Mouse (Mus musculus): ENCODE data around the gene Krt42.

DNA sequence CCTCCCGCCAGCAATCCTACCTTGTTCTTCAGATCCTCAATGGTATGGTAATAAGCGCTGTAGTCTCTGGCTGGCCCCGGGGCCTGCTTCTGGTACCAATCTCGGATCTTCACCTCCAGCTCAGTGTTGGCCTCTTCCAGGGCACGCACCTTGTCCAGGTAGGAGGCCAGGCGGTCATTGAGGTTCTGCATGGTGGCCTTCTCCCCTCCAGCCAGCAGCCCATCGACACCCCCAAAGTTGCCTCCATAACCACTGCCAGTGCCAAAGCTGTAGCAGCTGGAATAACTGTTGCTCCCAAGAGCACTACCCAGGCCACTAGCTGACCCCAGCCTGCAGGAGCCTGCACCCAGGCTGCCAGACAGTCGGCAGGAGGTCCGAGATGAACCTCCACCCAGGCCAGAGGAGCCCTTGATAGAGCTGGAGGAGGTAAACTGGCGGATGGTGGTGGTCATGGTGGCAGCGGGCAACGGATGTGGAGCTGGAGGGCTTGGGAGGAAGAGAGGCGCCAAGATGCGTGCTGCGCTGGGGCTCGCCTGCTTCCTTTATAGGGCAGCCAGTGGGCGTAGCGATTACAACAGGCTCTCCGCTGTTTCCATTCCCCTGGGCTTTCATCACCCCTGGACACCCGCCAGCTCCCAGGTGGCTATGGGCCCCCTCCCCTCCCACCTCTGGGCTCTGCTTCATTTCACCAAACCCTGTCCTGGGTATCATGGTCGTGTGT, 9.0 kb downstream of the Krt42 start, which contains the start of gene Krt17:
- TF ChIP-seq POLR2A (IDR thresholded peaks at IDR 0.05; ENCODE audit: borderline replicate concordance, extremely low read depth, low read depth, low read length) = no peak
- TF ChIP-seq CTCF (IDR thresholded peaks at IDR 0.05; ENCODE audit: insufficient read depth, low read length) = no peak

Data from lung, adult 2 months (tissue).